Mouse (Mus musculus) MEL (cell line): Measurements from ENCODE around the gene Myt1l. TPM values are rescaled to one million over a fixed set of nuclear protein-coding genes. Genes with fewer than 3 reads are reported as not detected.

Experiments
- DNase-seq: peaks from one replicate; pipeline ENCODE4 v3.0.0; 2011; ENCODE audit warnings: low read depth, low spot score
- H3K27ac ChIP-seq: 2 replicates; pipeline ENCODE4 v1.5.1; 2012; ENCODE audit warnings: low read depth, mild to moderate bottlenecking, control low read depth, low read length, moderate library complexity; ENCODE audit not compliant: control insufficient read depth
- H3K27me3 ChIP-seq, 2 experiments: fragments of 150-350 bp in 1 of 2; sonication (generic) in 1 of 2; 2 replicates each; pipeline ENCODE4 v1.6.1; 2012; ENCODE audit warnings: low read length in 2 of 2, mild to moderate bottlenecking in 2 of 2, improper control_type of control experiment in 1 of 2, moderate library complexity in 1 of 2; ENCODE audit not compliant: insufficient read depth in 2 of 2, control insufficient read depth in 1 of 2
- H3K36me3 ChIP-seq, 2 experiments: 2 replicates each; pipeline ENCODE4 v1.6.1; 2012 to 2014; ENCODE audit warnings: low read length in 2 of 2, improper control_type of control experiment in 1 of 2, inconsistent platforms in 1 of 2, mild to moderate bottlenecking in 1 of 2; ENCODE audit not compliant: insufficient read depth in 2 of 2, control insufficient read depth in 1 of 2
- H3K4me1 ChIP-seq, 2 experiments: fragments of 150-350 bp in 1 of 2; sonication (generic) in 1 of 2; 2 replicates each; pipeline ENCODE4 v1.6.1; 2012; ENCODE audit warnings: low read length in 2 of 2, improper control_type of control experiment in 1 of 2, mild to moderate bottlenecking in 1 of 2; ENCODE audit not compliant: insufficient read depth in 2 of 2, control insufficient read depth in 1 of 2
- H3K4me3 ChIP-seq, 2 experiments: fragments of 150-350 bp in 1 of 2; sonication (generic) in 1 of 2; 2 replicates each; pipeline ENCODE4 v1.5.1; 2012; ENCODE audit warnings: low read depth in 2 of 2, low read length in 2 of 2, mild to moderate bottlenecking in 2 of 2, moderate library complexity in 2 of 2, control low read depth in 1 of 2, improper control_type of control experiment in 1 of 2; ENCODE audit not compliant: control insufficient read depth in 1 of 2, insufficient read depth in 1 of 2
- H3K79me2 ChIP-seq: 2 replicates; pipeline ENCODE4 v1.6.1; 2012; ENCODE audit warnings: mild to moderate bottlenecking, low read length, moderate library complexity; ENCODE audit not compliant: control insufficient read depth, poor library complexity, insufficient read depth
- H3K9ac ChIP-seq: 2 replicates; pipeline ENCODE4 v1.6.1; 2012; ENCODE audit warnings: low read depth, mild to moderate bottlenecking, control low read depth, low read length, moderate library complexity; ENCODE audit not compliant: control insufficient read depth, poor library complexity, severe bottlenecking
- H3K9me3 ChIP-seq: fragments of 150-350 bp; sonication (generic); replicated peaks from 2 replicates; pipeline ENCODE4 v1.6.1; 2012; ENCODE audit warnings: mild to moderate bottlenecking, low read length, improper control_type of control experiment, moderate library complexity; ENCODE audit not compliant: insufficient read depth
- GABPA ChIP-seq: IDR thresholded peaks from 2 replicates; pipeline ENCODE4 v1.6.1; 2012; ENCODE audit warnings: low read depth, mild to moderate bottlenecking, inconsistent platforms, low read length, improper control_type of control experiment, moderate library complexity
- KAT2A ChIP-seq: conservative IDR thresholded peaks from 2 replicates; pipeline ENCODE4 v1.6.1; 2012; ENCODE audit warnings: low read depth, low read length, improper control_type of control experiment, inconsistent platforms
- MAFK ChIP-seq: IDR thresholded peaks from 2 replicates; pipeline ENCODE4 v1.6.1; 2011; ENCODE audit warnings: low read depth, mild to moderate bottlenecking, low read length, improper control_type of control experiment, borderline replicate concordance
- MAZ ChIP-seq: IDR thresholded peaks from 2 replicates; pipeline ENCODE4 v1.6.1; 2012; ENCODE audit warnings: low read depth, mild to moderate bottlenecking, inconsistent platforms, low read length, improper control_type of control experiment
- MYB ChIP-seq: IDR thresholded peaks from 2 replicates; pipeline ENCODE4 v1.6.1; 2011; ENCODE audit warnings: mild to moderate bottlenecking, low read depth, low read length, improper control_type of control experiment
- NRF1 ChIP-seq: IDR thresholded peaks from 2 replicates; pipeline ENCODE4 v1.6.1; 2014; ENCODE audit warnings: low read depth, mild to moderate bottlenecking, inconsistent platforms, low read length, improper control_type of control experiment, moderate library complexity; ENCODE audit not compliant: poor library complexity, insufficient read depth, severe bottlenecking
- RCOR1 ChIP-seq: IDR thresholded peaks from 2 replicates; pipeline ENCODE4 v1.6.1; 2012; ENCODE audit warnings: low read depth, mild to moderate bottlenecking, inconsistent platforms, low read length, improper control_type of control experiment
- SMC3 ChIP-seq: IDR thresholded peaks from 2 replicates; pipeline ENCODE4 v1.6.1; 2011; ENCODE audit warnings: low read depth, low read length, improper control_type of control experiment
- USF1 ChIP-seq: IDR thresholded peaks from 2 replicates; pipeline ENCODE4 v1.6.1; 2014; ENCODE audit warnings: low read depth, mild to moderate bottlenecking, inconsistent platforms, low read length, improper control_type of control experiment, moderate library complexity
- USF2 ChIP-seq, 2 experiments: IDR thresholded peaks; 2 replicates each; pipeline ENCODE4 v1.6.1; 2011 to 2012; ENCODE audit warnings: improper control_type of control experiment in 2 of 2, low read length in 2 of 2, borderline replicate concordance in 1 of 2, inconsistent platforms in 1 of 2, low read depth in 1 of 2, mild to moderate bottlenecking in 1 of 2; ENCODE audit not compliant: insufficient read depth in 1 of 2
- polyA plus RNA-seq, 2 experiments: library from polyadenylated mRNA; stranded (reverse) in 1 of 2; unstranded in 1 of 2; fragments of >175 nt in 1 of 2; fragments of >200 nt in 1 of 2; gene quantifications; 2 replicates each; pipeline versions ENCODE4 v1.2.1 to v1.2.4; 2012; ENCODE audit warnings: low replicate concordance in 2 of 2, low read depth in 1 of 2; ENCODE audit not compliant: insufficient read length in 2 of 2, insufficient read depth in 1 of 2, missing spikeins in 1 of 2
- total RNA-seq: library from RNA; depleted of rRNA; stranded (reverse); fragments of 300-350 nt; gene quantifications from 2 replicates; pipeline ENCODE4 v1.2.3, GENCODE M21; 2012

Myt1l gene
- total and polyA plus RNA-seq, 3 experiments: not detected

GRCm38 (mm10) chr12:29965016-29965415 lies 436.8 kb downstream of the Myt1l start:
- no peaks in the 10 kb centered on the region for H3K4me1 ChIP-seq

DNA sequence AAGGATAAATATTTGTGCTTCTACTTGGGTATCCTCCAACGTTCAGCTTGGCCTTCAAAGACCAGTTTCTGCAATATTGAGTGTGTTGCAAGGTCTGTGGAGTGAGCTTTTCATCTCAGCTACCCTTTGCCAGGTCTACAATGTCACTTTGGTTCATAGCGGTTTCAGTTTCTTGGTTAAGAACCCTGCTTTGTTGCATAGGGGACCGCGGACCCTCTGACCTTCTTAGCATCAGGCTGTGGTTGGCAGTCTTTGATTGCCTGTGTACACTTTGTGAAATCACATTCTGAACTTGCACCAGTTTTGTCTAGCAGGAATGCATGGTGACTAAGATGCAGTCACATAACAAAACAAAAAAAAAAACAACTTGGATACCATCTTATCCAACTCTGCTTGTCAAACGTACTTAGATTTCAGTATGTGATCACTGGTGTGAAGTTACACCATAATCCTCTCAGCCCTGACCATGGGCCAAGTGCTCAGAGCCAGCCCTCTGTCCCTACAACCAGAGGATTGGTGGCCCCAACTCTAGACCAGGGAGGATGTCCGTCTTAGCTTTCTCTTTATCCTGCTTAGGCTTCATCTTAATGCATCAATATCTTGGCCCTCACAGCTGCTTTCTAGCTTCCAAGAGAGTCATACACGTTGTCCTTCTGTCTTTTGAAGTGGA lies 443.7 kb downstream of the Myt1l start:
- no peaks in the 10 kb centered on the region for H3K79me2 ChIP-seq
- H3K27me3 ChIP-seq: no peaks in the 10 kb centered on the region
- H3K27ac ChIP-seq: no peak overlapping the region
- no peaks in the 10 kb centered on the region for H3K9me3 ChIP-seq
- H3K4me1 ChIP-seq: no peaks in the 10 kb centered on the region
- H3K36me3 ChIP-seq: no peaks in the 10 kb centered on the region
- no peak for DNase-seq
- no peak overlapping the region for H3K9ac ChIP-seq
- TF ChIP-seq GABPA (no peak), SMC3 (no peak), USF1 (no peak), MYB (no peak), MAZ (no peak), MAFK (no peak), USF2 (IDR thresholded peaks at IDR 0.05; ENCODE audit: borderline replicate concordance in 1 of 2, insufficient read depth in 1 of 2, low read depth in 1 of 2, low read length in 2 of 2) (no peak)
- H3K4me3 ChIP-seq: no peak overlapping the region

More at GRCm38 (mm10) chr12:29965016-29965415, 436.8 kb downstream of the Myt1l start:
- no peak for TF ChIP-seq NRF1
- Histone ChIP-seq H3K9me3 (no peaks in the 10 kb centered on the region), H3K79me2 (no peaks in the 10 kb centered on the region), H3K27ac (no peak overlapping the region), H3K27me3 (no peaks in the 10 kb centered on the region), H3K36me3 (no peaks in the 10 kb centered on the region), H3K4me3 (no peak overlapping the region), H3K9ac (no peak overlapping the region)
- no peak for DNase-seq

GRCm38 (mm10) chr12:29972533-29972932 lies 444.3 kb downstream of the Myt1l start:
- no peak overlapping the region for H3K4me3 ChIP-seq
- no peaks in the 10 kb centered on the region for H3K4me1 ChIP-seq
- no peak overlapping the region for H3K27ac ChIP-seq
- H3K36me3 ChIP-seq: no peaks in the 10 kb centered on the region
- no peaks in the 10 kb centered on the region for H3K79me2 ChIP-seq
- no peaks in the 10 kb centered on the region for H3K9me3 ChIP-seq
- no peak for DNase-seq
- H3K9ac ChIP-seq: no peak overlapping the region
- TF ChIP-seq KAT2A (no peak), GABPA (no peak), RCOR1 (no peak)
- no peaks in the 10 kb centered on the region for H3K27me3 ChIP-seq
